Mouse (Mus musculus) small intestine, adult 2 months (tissue): ENCODE measurements around the gene Mrtfa.

Experiments used
- CTCF ChIP-seq: fragments of 200-500 bp; IDR thresholded peaks from 2 replicates; pipeline ENCODE4 v1.5.1; 2012; ENCODE audit warnings: low read depth, mild to moderate bottlenecking, control low read depth, inconsistent platforms, low read length, moderate library complexity, mixed read lengths; ENCODE audit not compliant: insufficient replicate concordance, insufficient read length; ENCODE audit errors: extremely low read depth
- POLR2A ChIP-seq: fragments of 200-500 bp; IDR thresholded peaks from 2 replicates; pipeline ENCODE4 v1.6.1; 2012; ENCODE audit warnings: low read depth, mild to moderate bottlenecking, control low read depth, inconsistent platforms, low read length, moderate library complexity

DNA sequence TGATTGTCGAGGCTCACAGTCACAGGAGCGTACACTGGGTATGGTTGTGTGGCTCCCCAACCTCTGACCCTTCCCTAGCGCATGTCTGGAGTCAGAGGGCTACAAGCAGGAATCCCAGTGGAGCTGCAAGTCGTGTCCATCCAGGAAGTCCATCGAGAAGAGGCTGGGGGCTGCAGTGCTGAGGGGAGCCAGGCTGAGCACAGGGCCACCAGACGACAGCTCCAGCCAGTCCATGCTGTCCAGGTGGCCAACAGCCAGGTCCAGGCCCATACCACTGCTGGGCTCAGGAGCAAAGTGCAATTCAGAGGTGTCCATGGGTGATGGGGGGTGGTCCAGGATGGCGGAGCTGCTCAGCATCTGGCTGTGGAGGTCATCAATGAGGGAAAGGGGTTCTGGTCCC, 177.4 kb downstream of the Mrtfa start:
- TF ChIP-seq CTCF: no peak
- no peak for TF ChIP-seq POLR2A
